Mouse (Mus musculus) liver, postnatal 0 days (tissue): Measurements from ENCODE around the gene Adra1b.
A peak's percentile ranks its signal among the peaks of the same experiment; 100 is the strongest.

Experiments used
- CTCF ChIP-seq: sonication (generic); IDR thresholded peaks from 2 replicates; pipeline ENCODE4 v1.5.1; 2016; ENCODE audit warnings: antibody characterized with exemption, low read depth
- EP300 ChIP-seq: IDR thresholded peaks from 2 replicates; pipeline ENCODE4 v1.6.1; 2016; ENCODE audit warnings: antibody characterized with exemption, low read depth, mild to moderate bottlenecking

DNA sequence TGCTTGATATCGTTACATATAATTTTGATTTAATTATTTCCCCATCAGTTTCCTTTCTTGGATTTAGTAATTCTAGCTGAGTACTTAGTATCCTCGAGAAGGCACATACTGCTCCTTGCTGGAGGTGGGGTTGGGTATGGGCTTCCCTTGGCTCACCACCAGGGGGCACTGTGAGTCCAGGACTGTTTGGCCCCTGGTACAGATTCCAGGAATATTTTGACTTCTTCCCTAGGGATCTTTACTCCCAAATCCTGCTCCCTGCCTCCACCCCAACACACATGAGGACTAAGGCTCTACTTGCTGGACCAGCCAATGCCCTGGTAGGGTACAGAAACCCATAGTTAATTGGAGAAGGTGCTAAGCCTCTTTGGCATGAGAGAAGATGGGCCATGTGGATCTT lies 117.2 kb downstream of the Adra1b start:
- TF ChIP-seq CTCF (peak; percentile 80), EP300 (no peak)
